Mouse (Mus musculus): Measurements from ENCODE around the gene Nupl1.

GRCm38 (mm10) chr14:60148893-60149292 is 102.3 kb downstream of the Nupl1 start:
- TF ChIP-seq CTCF (IDR thresholded peaks at IDR 0.05) (no peak), POLR2A (IDR thresholded peaks at IDR 0.05; ENCODE audit: insufficient read depth, low read depth, low read length) (no peak)

Data from heart, adult 2 months (tissue).